Mouse (Mus musculus): ENCODE results near the gene Scn3b. TPM values are rescaled to one million over a fixed set of nuclear protein-coding genes. Genes with fewer than 3 reads are reported as not detected.

Scn3b gene
- polyA plus RNA-seq, 1 experiment = not detected

DNA sequence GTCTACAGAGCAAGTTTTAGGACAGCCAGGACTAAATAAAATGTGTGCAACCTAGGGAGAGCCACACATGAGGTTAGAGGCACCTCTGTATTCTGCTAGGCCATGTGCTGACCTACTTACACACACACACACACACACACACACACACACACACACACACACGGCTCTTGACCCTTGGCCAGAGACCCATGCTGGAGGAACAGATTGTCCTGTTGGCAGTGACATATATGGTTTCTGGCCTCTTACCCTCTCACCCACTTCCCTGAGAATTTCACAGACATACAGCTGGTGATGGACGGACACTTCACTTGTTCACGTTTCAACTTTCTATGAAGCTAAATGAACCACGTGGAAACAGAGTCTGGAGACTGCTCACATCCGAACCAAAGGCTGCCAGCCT lies 49.8 kb downstream of the Scn3b start:
- Histone ChIP-seq H3K4me3 (ENCODE audit: insufficient read depth, low read depth, low read length) (peak overlapping the region; percentile 35), H3K4me1 (ENCODE audit: control insufficient read depth, insufficient read depth, insufficient read length, low read length) (peaks cover 43% of the 10 kb centered on the region), H3K27ac (replicated peaks; ENCODE audit: low read depth, low read length) (peak overlapping the region; percentile 91)

DNA sequence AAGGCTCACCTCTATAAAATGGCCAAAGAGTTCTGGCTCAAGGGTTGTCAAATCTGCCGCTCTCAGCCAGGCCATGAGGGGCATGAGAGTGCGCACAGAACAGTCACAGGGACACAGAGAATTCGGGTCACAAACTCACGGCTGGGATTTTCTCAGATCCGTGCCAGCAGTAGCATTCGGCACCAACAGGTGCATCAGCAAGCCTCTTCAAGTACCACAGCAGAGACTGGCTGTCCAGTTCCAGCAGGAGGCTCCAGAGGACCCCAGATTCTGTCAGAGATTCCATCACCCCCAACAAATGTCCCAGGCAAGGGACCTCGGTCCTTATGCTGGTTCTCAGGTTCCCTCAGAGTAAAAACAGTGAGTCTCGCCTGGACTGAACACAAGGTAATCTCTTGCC lies 51.4 kb downstream of the Scn3b start:
- Histone ChIP-seq H3K4me3 (ENCODE audit: insufficient read depth, low read depth, low read length) (peak overlapping the region; percentile 49), H3K4me1 (ENCODE audit: control insufficient read depth, insufficient read depth, insufficient read length, low read length) (peaks cover 48% of the 10 kb centered on the region), H3K27ac (replicated peaks; ENCODE audit: low read depth, low read length) (peak overlapping the region; percentile 87)

DNA sequence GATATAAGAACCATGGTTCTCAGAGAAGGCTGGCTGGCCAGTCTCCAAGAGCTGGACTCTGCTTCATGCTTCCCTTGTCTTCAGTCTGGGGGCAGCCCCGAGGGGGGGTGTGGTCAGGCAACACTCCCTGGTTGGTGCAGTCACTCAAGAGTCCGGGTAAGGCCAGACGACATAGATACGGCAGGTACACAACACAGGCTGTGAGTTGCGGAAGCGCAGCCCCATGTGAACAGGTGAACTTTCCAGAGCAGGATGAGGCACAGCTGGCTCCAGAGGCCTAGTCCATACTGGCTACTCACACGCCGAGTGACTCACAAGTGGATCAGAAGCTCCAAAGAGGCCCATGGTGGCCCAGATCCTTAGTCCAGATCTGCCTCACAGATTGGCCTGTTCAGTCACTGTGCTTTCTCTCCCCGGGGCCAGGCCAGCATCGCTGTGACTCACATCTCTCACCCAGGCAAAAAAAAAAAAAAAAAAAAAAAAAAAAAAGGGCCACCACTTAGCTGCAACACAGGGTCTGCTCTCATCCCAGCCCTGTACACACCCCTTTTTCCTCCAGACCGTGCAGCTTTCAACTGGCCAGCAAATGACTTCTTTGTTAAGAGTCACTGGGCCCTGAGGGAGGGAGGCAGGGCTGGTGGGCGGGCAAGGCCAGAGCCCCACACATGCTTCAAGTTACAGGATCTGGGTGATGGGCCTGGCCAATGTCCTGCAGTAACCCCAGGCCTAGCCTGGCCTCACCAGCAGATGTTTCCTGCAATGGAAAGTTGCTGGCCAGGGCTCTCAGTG lies 52.1 kb downstream of the Scn3b start:
- Histone ChIP-seq H3K4me3 (ENCODE audit: insufficient read depth, low read depth, low read length) (peak overlapping the region; percentile 49), H3K4me1 (ENCODE audit: control insufficient read depth, insufficient read depth, insufficient read length, low read length) (peaks cover 49% of the 10 kb centered on the region), H3K27ac (replicated peaks; ENCODE audit: low read depth, low read length) (peak overlapping the region; percentile 87)

DNA sequence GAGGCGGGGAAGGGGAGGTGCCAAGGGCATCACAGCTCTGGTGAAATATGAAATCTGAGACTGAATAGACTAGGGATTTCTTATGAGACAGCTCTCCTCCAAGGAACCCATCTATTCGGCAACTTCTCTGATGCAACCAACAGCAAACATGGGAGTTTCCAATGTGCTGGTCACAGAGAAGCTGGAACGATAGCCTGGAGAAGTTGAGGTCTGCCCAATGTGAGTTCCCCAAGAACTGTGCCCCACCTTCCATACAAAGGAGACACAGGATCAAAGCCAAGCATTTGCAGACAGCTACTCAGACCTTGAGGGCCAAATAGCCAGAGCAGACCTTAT lies 52.6 kb downstream of the Scn3b start:
- peaks cover 51% of the 10 kb centered on the region for H3K4me1 ChIP-seq (ENCODE audit: control insufficient read depth, insufficient read depth, insufficient read length, low read length)
- H3K4me3 ChIP-seq (ENCODE audit: insufficient read depth, low read depth, low read length) = no peak overlapping the region
- peak overlapping the region; percentile 68 for H3K27ac ChIP-seq (replicated peaks; ENCODE audit: low read depth, low read length)

DNA sequence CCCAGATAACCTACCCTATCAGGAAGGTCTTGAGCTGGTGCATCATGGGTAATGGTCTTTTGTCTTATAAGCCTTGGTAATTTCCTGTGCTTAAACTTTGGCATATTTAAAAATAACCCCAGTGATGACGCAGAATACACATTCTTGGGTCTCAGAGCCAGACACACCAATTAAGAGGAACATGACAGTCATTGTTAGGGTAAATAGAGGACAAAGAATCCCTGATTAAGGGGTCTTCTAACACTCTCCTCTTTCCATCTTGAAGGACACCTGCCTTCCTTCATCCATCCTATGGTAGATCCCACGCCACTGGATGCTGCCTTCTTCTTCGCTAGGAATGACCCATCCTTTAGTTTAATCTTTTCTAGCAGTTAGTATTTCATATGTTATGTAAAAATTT lies 53.4 kb downstream of the Scn3b start:
- Histone ChIP-seq H3K4me1 (ENCODE audit: control insufficient read depth, insufficient read depth, insufficient read length, low read length) (peaks cover 44% of the 10 kb centered on the region), H3K4me3 (ENCODE audit: insufficient read depth, low read depth, low read length) (no peak overlapping the region), H3K27ac (replicated peaks; ENCODE audit: low read depth, low read length) (peak overlapping the region; percentile 49; the same call in 1 of the 2 replicates)

DNA sequence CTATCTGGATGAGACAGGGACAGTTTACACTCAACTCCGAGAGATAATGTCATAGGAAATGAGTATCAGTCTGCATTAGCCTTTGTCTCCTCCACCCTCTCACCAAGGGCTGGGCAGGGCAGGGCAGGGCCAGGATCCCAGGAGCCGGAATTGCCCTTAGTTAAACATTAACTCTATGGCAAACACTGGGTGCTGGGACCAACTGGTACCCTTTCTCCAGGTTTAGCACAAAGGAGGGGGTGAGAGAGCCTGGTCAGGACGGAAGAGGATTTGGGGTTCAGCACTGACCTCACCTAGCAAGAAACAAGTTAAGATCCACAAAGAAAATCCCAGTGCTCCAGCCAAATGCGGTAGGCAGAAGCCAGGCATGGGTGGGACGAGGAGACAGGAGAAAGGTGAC lies 54.2 kb downstream of the Scn3b start:
- H3K4me3 ChIP-seq (ENCODE audit: insufficient read depth, low read depth, low read length) = no peak overlapping the region
- no peak overlapping the region for H3K27ac ChIP-seq (replicated peaks; ENCODE audit: low read depth, low read length)
- H3K4me1 ChIP-seq (ENCODE audit: control insufficient read depth, insufficient read depth, insufficient read length, low read length) = peaks cover 39% of the 10 kb centered on the region

DNA sequence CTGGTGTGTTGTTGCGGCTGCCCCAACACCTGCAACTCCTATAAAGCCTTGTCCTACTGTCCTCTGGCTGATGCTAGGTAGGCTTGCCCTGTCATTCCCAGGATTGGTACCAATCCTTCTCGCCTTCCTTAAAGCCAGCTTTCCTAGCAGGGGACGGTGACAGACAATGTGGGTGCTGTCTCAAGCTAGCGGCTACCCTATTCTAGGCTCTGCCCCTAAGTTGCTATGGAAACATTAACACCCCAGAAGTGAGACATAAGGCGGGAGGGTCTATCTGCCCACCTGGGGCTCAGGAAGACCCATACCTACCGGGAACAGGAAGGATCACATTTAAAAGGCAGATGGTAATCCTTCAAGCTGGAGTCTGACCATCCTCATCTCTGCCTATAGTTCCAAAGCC lies 54.8 kb downstream of the Scn3b start:
- H3K4me1 ChIP-seq (ENCODE audit: control insufficient read depth, insufficient read depth, insufficient read length, low read length) = peaks cover 36% of the 10 kb centered on the region
- no peak overlapping the region for H3K4me3 ChIP-seq (ENCODE audit: insufficient read depth, low read depth, low read length)
- no peak overlapping the region; the same call in 1 of the 2 replicates for H3K27ac ChIP-seq (replicated peaks; ENCODE audit: low read depth, low read length)

DNA sequence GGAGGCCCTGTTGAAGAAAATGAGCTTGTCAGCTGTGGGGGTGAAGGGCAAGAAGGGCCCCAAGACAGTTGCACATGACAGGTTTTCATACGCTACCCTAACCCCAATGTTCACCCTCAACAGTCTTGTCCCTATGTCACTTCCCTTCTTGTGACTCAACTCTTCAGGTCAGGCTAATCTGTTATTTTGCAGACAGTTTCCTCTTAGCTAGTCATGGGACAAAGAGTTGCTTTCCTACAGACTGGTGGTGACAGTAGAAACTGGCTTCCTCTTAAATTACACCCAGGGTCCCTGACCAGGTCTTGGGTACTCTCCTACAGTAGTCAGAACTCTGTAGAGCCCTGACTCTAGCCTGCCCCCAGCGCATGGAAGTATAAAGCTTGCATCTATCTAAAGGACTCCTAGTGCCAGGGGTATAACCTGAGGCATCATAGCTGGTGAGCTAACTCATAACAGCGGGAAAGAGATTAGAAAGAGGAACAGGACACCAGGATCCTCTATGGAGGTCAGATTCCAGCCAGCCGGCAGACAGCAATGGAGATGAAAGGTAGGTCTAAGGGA lies 55.3 kb downstream of the Scn3b start:
- H3K4me3 ChIP-seq (ENCODE audit: insufficient read depth, low read depth, low read length) = no peak overlapping the region
- H3K27ac ChIP-seq (replicated peaks; ENCODE audit: low read depth, low read length) = no peak overlapping the region
- peaks cover 33% of the 10 kb centered on the region for H3K4me1 ChIP-seq (ENCODE audit: control insufficient read depth, insufficient read depth, insufficient read length, low read length)

DNA sequence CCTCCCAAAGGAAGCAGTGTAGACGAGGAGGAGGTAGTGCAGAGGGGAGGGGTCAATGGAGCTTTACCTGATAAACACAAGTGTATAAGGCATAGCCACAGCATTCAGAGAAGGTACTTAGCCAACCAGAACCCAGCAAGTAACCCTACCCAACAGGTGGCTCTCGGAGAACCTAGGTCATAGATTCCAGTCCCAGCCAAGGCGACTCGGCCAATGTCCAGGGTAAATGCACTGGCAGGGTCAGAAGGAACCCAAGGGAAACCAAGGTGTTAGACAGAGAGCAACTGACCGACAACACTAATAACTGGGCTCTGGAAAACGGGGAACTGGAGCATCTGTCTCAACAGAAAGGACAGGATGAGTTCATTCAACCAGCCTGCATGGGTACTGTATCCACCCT lies 55.8 kb downstream of the Scn3b start:
- no peak overlapping the region for H3K27ac ChIP-seq (replicated peaks; ENCODE audit: low read depth, low read length)
- H3K4me1 ChIP-seq (ENCODE audit: control insufficient read depth, insufficient read depth, insufficient read length, low read length) = peaks cover 31% of the 10 kb centered on the region
- H3K4me3 ChIP-seq (ENCODE audit: insufficient read depth, low read depth, low read length) = no peak overlapping the region

DNA sequence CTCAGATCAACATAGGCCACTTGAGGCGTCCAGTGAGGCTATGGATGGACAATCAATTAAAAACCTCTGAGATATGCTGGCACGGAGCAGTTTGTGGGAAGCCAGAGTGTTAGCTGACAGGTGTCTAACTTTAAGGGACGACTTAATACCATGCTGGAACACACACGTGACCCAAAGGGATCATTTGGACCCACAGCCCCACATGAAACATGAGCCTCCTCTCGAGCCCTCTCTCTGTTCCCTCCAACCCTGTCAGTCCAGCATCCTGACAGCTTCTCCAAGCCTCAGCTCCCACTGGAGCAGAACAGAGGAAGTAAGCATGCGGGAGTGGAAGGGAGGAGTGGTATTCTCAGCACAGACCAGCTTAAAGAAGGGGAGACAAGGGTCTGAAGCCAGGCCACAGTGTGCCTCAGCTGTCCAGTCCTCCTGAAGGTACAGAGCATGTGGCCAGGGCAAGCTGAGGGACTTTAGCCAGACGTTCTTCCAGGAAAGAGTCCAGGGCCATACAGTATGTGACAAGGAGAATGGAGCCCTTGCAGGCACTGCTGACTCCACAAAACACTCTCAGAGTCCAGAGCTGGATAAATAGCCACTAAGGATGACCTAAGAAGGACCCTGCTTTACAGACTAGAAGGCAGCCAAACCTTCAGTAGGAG lies 57.4 kb downstream of the Scn3b start:
- Histone ChIP-seq H3K4me1 (ENCODE audit: control insufficient read depth, insufficient read depth, insufficient read length, low read length) (peaks cover 21% of the 10 kb centered on the region), H3K4me3 (ENCODE audit: insufficient read depth, low read depth, low read length) (no peak overlapping the region), H3K27ac (replicated peaks; ENCODE audit: low read depth, low read length) (no peak overlapping the region)

DNA sequence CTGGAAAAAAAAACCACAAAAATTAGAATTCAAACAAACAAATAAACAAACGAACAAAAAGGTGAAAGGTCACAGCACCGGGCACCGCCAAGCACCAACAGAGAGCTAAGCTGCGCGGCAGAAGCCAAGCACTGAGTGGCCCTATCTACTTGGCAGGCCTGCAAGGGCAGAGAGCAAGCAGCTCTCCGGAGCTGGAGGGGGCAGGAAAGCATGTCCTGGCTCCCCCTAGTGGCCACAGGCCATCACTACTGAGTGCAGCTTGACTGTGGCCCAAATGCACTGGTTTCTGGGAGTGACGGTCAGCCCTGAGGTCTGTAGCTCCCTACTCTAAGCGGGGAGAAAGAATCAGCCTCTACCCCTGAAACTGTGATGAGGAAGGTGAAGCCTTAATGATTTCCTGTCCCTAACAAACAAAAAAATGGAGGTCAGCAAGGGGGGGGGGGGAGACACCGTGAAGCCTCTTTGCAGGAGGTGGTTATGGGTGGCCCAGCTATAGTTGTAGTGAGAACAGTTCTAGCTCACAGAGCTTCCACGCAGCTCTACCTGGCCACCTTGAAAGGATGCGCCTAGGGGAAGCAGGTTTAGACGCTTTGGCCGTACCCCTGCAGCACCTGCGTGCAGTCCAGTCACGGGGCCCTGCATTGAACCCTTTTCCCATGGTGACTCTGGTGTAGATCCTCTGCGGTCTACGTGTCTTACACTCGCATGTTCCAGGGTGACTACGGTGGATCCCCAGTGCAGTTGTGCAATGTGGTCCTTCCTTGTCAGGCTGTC lies 61.8 kb downstream of the Scn3b start:
- Histone ChIP-seq H3K4me3 (ENCODE audit: insufficient read depth, low read depth, low read length) (no peak overlapping the region), H3K4me1 (ENCODE audit: control insufficient read depth, insufficient read depth, insufficient read length, low read length) (peaks cover 11% of the 10 kb centered on the region), H3K27ac (replicated peaks; ENCODE audit: low read depth, low read length) (no peak overlapping the region)

DNA sequence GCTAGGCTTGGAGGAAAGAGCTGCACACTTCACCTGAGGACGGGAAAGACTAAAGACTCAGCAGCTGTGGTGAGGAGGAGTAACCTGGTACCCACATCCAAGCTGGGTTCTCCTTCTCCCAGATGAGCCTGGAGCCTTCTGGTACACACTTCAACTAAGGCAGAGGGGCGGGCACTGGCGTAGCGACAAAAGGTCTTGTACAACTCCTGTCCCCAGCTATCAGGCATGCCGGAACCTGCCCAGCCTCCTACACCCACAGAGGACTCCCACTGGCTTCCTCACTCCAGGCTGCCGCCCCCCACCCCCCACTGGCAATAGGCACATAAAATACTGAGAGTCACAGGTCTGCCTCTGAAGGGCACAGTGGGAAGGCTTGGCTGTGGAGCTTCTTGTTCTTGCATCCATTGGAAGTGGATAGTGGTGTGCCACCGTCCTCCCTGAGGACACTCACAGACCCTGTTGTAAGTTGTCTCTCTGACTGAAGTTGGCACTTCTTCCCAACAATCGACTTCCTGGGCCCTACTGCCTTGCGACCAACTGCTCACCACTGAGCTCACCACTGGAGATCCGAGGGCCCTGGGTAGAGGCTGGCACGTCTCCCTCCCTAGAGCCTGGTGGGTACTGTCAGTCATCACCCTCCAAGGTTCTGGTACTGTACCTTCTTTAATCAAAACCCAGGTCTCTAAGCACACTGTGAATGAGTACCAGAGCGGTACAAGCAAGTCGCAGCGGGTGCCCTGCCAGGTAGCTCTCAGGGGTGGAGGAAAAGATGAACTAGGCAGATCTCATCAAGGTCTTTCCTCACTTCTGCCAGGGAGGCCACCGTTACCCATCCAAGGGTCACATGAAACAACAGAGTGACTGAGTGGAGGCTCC lies 62.6 kb downstream of the Scn3b start:
- no peak overlapping the region for H3K27ac ChIP-seq (replicated peaks; ENCODE audit: low read depth, low read length)
- H3K4me1 ChIP-seq (ENCODE audit: control insufficient read depth, insufficient read depth, insufficient read length, low read length) = peaks cover 8% of the 10 kb centered on the region
- no peak overlapping the region for H3K4me3 ChIP-seq (ENCODE audit: insufficient read depth, low read depth, low read length)

DNA sequence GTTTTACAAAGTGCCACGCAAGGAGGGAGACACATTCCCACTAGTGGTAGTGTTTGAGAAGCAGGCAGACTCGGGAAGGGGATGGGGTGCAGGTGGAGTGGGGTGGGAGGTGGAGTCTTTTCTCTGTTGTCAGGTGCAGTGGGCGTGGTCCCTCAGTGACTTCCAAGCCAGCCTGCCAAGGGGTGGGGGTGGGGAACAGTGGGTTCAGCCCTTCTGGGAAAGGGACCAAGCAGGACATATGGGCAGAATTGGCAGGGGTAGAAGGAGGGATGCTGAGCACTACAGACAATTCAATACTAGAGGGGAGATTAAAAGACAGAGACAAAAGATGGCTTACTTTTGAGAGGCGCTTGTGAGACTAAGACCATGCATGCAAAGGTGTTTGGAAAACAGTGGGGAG lies 63.3 kb downstream of the Scn3b start:
- Histone ChIP-seq H3K4me1 (ENCODE audit: control insufficient read depth, insufficient read depth, insufficient read length, low read length) (peaks cover 11% of the 10 kb centered on the region), H3K27ac (replicated peaks; ENCODE audit: low read depth, low read length) (no peak overlapping the region), H3K4me3 (ENCODE audit: insufficient read depth, low read depth, low read length) (no peak overlapping the region)

DNA sequence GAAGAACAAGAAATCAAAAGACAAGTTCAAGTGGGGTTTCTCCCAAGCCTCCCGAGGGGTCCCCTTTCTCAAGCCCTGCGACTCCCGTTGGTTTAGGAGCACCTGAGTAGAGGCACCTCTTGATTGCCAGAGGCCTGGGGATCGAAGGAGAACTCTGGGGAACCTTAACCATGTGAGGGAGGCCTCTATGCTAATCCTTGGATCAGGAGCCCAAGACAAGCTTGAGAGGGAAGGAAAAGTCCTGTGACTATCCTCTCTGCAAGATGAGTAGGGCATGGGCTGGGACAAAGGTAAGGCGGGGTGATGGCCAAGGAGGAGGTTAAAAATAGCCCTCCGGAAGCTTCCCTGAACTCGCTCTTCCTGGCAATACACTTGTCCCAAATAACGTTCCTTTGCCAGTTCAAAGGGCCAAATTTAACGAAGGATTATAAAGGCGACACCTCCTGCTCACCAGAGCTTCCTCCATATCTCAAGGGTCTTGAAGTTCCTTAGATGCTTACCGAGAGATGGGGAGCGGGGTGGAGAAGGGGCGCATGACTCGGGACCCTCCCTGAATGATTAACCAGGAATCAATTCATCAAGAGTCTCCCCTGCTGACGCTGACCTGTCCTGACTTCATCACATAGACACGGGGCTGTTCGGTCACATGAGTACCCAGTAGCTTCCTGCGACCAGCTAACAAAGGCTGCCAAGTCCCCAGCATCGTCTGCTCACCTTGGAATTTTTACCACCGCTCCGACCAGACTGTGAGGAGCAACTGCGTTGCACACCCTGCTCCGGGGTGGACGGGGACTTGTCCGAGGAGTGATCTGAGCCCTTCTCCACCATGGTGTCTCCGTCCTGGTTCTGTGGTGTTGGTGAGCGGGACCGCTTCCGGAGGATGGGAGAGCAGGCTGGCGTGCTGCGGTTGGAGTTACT lies 64.0 kb downstream of the Scn3b start:
- peaks cover 11% of the 10 kb centered on the region for H3K4me1 ChIP-seq (ENCODE audit: control insufficient read depth, insufficient read depth, insufficient read length, low read length)
- H3K27ac ChIP-seq (replicated peaks; ENCODE audit: low read depth, low read length) = no peak overlapping the region
- 0 out of 2 replicates have a peak overlapping the region, but pooled peaks have one; percentile 1 for H3K4me3 ChIP-seq (ENCODE audit: insufficient read depth, low read depth, low read length)

Data from brown adipose tissue, adult 24 weeks (tissue).